Mouse (Mus musculus) spleen, postnatal 10 days (tissue): Measurements from ENCODE around the gene Cep295nl.
A peak's percentile ranks its signal among the peaks of the same experiment; 100 is the strongest.
"Not testable (repeated sequence)": the region's sequence is repeated elsewhere in the genome, so short reads cannot be mapped to it uniquely, and the experiment has no call there.

Experiments used
- DNase-seq, 2 experiments: peaks; one replicate each; pipeline ENCODE4 v3.0.0; 2021 to 2022; ENCODE audit warnings: low spot score in 2 of 2

The Cep295nl gene

DNA sequence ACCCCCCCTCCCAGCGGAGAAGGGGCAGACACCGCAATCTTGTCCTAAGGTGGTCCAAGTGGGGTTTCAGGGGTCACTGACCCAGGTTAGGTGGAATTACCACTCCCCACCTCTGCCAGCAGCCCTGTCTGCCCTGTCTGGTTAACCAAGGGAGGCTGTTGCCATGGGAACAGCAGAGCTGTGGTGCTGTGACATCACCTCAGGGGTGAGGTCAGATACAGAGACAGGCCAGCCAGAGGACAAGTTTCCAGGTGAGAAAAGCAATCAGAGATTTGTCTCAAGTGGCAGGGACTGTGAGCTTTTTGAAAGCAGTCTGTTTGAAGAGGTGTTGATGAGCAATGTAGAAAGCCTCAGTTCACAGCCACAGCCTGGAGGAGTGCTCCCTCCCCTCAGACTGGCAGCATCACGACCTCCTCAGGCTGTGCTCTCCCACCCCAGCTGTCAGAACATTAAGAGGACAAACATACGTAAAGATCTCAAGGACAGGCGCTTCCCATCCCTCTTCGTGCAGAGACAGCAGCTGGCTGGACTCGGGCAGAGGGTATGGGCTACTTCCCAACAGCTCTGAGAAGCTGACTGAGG, at the start of gene Cep295nl:
Gene Cep295nl (minus strand): TSS at position 101 of the 582 bp plus-strand sequence.
- DNase-seq, result no peak

DNA sequence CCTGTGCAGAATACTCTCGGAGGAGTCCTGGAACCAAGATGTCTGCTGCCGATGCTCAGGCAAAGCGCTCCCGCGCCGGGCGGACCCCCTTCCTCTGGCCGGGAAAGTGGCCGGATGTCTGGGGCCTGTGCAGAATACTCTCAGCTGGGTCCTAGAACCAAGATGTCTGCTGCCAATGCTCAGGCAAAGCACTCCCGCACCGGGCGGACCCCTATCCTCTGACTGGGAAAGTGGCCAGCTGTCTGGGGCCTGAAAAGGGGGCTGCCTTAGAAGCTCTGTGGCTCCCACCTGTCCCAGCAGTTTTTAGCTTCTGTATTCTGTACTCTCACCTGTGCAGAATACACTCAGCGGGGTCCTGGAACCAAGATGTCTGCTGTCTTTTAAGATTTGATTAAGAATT, 45.5 kb upstream of the Cep295nl start:
- not testable (repeated sequence) for DNase-seq

GRCm38 (mm10) chr11:118379251-118380009, 37.1 kb upstream of the Cep295nl start:
- peak; percentile 62 to 88 for DNase-seq

DNA sequence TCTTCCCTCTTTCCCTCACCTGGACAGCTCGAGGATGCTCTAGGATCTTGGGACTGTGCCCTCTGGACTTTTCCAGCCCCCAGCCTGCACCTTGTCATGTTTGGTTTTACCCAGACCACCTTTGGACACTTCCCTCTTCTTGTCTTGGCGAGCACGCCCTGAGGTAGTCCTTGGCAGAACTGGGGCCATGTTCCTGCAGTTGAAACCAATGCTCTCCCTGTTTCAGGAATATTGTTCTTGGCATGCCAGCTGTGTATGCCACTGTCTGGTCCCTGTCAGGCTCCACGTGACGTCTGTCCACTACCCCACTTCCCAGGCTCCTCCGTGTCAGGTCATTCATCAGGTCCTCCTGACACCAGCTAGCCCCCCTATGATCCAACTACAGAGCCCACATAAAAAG, 36.4 kb upstream of the Cep295nl start:
- DNase-seq, result no peak

GRCm38 (mm10) chr11:118376323-118376722, 34.0 kb upstream of the Cep295nl start:
- DNase-seq, result not testable (repeated sequence)

DNA sequence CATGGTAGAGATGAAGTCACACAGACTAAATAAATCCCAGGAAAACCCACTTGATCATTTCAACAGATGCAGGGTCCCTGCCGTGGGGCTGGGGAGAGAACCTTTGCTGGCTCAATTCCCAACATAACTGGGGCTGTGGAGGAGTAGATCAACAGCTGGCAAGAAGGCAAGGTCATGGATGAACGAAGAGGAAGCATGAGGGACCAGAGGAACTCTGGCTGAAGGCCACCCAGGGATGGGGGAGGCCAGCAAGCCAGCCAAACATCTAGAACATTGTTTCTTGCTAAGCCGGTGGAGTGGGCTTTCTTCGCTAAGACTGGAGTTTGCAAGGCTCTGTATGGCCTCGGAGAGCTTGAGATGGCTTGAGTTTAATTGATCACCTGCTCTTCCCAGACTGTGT, 33.6 kb upstream of the Cep295nl start:
- DNase-seq, result no peak

DNA sequence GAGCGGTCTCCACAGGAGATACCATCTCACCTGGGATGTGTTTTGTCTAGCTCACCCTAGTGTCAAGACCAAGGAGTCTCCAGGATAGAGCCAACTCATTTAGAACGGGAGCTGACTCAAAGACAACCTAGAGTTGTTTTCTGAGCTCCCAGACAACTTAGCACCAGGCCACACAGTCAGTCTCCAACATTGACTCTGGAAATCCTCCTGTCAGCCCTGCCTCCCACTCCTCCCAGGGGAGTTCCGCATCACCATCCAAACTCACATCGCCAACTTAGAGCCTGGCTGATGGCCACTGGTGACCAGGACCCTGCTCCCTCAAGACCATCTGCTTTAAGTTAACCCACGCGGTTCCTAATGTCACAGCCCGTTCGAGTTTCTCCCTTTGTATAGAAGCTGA, 33.2 kb upstream of the Cep295nl start:
- no peak for DNase-seq

DNA sequence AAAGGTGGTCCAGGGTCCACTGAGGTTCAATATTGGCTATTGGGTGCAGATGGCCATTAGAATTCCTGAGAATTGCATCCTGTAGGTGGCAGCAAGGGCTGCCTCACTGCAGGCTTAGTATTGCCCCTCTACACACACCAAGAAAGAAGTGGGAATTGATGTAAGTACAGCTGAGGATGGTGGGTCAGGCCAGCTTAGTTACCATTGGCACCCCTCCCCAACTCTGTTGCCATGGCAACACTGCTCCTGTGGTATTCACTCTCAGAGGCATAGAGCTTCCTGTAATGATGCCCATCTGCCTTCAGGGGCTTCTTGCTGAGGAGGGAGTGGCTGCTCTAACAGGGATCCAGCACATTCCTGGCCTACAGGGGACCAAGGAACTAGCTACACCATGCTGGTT, 32.7 kb upstream of the Cep295nl start:
- DNase-seq, result no peak

DNA sequence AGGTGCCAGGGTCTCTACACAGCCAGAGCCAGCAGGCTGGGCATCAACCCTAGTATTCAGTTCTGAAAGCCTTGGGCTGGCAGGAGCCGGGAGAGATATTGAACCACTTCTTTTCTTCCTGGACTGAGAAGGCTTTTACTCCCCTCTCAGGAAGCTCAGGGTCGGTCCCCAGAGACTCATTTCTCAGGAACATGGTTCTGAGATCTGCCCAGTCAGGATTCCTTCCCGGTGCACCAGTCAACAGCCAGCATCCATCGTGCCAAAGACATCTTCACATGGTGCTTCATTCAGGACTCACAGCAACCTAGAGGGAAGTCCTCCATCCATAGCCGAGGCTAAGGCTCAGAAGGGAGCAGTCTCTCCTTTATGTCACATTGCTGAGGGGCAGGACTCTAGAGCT, 32.2 kb upstream of the Cep295nl start:
- no peak for DNase-seq

DNA sequence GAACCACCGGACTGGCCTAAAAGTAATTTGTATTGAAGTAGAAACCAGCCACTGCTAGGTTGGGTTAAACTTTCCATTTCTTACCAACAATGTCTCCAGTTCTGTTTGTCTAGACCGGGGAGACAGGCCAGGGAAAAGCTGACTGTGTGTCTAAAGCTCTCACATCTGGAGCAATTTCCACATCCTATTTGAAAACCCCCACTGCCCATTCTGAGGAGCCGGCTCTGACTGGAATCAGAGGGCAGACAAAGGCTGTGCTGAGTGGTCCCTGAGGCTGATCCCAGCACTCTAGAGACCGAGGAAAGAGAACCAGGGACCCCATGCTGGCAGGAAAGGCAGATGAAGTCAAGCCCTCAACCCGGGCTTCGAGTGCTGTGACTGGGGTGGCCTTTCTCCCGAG, 30.3 kb upstream of the Cep295nl start:
- DNase-seq, result no peak

GRCm38 (mm10) chr11:118371876-118372275, 29.6 kb upstream of the Cep295nl start:
- no peak for DNase-seq

- DNase-seq, result no peak
Observed at GRCm38 (mm10) chr11:118369657-118370056, 27.4 kb upstream of the Cep295nl start.

GRCm38 (mm10) chr11:118369251-118369650, 27.0 kb upstream of the Cep295nl start:
- no peak for DNase-seq

DNA sequence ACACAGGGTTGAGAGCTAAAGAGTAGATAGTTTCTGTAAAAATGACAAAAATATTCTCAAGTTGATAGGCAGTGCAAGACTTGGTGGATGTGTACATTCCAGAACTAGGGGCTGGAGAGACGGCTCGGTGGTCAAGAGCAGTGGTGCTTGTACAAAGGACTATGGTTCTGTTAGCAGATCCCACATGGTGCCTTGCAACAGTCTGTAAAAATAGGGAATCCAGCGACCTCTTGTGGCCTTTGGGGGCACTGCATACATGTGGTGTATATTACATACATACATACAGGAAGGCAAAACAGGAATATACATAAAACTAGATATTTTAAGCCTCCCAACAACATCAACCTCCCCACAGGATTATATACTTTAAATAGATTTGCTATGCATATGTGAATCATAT, 26.0 kb upstream of the Cep295nl start:
- DNase-seq, result peak in 1 of 2 experiments; percentile 50

DNA sequence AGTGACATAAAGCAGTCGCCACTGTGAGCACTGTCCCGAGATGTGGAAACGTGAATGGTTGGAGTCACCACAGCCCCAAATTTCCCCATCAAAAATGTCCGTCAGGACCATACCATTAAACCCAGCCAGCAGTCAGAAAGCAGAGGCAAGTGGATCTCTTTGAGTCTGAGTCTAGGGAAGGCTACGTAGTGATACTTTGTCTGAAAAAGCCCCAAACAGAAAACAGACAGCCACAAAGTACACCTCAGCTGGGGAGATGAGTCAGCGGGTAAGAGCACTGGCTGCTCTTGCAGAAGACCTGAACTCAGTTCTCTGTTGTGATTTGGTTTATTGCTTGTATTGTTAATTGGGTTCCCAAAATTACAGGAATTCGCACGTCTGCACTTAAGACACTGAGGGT, 24.3 kb upstream of the Cep295nl start:
- no peak for DNase-seq

DNA sequence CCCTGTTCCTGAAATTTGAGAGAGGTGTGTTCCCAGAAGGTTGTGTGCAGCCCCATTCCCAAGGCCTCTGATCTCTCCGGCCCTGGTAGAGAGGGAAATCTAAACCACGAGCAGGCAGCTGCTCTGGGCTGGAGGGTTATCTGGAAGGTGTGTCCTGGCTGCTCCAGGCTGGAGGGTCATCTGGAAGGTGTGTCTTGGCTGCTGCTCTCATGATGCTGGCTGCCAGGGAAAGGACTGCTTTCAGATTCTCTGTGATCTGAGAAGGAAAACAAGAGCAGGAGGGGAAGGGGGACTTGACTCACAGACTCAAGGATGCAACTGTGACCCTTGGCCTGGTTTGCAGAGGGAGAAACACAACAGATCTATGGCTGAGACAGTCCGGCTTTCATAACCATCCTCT, 23.8 kb upstream of the Cep295nl start:
- no peak for DNase-seq

GRCm38 (mm10) chr11:118365171-118365570, 22.9 kb upstream of the Cep295nl start:
- DNase-seq, result no peak

- DNase-seq, result no peak
Observed at GRCm38 (mm10) chr11:118364021-118364420, 21.7 kb upstream of the Cep295nl start.

GRCm38 (mm10) chr11:118362971-118363518, 20.7 kb upstream of the Cep295nl start:
- DNase-seq, result no peak

DNA sequence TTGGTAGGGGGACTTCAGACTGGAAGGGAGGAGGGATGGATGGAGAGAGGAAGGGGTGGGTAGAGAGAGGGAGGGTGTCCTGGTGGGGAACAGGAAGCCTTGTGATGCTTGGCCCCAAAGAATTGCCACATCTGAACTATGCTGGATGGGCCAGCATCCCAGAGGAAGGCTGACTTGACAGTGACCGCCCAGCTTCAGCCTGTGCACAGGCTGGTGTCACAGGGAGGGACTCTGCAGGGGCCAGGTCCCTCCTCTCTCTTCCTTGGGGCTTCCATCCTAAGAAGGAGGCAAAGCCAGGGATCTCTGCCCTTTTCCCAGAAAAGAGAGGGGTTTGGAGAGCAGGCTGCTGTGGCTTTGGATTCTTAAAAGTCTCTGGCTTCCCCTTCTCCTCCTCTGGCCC, 20.2 kb upstream of the Cep295nl start:
- DNase-seq, result no peak

- no peak for DNase-seq
Observed at GRCm38 (mm10) chr11:118360907-118361341, 18.6 kb upstream of the Cep295nl start.

GRCm38 (mm10) chr11:118360491-118360890, 18.2 kb upstream of the Cep295nl start:
- no peak for DNase-seq

- no peak for DNase-seq
Observed at GRCm38 (mm10) chr11:118355640-118356039, 13.3 kb upstream of the Cep295nl start, which contains the start of gene Timp2. Gene Timp2, minus strand, starts transcription at chr11:118355740.
